ENCODE assay signal across 21 mouse cellular contexts in the genomic region with DNA sequence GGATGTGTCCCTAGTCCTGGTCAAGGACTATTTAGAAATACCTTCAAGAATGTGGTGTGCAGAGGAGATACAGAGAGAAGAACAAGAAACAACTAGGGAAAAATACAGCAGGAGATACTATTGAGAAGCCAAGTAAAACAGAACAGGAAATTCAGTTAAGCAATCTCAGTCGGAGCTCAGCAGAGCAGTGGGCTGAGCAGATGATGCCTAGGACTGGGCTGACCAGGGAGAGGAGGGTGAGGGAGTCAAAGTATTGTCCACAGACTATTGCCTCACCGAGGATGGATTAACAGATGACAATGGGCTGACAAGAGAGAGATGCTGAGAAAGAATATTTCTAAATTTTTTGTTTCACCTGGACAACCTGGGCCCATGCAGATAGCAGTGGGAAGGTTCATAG.
"Had no signal": no experiment of that assay in that cellular context is flagged by ENCODE, and none has a peak within 500 bp of the region (broad histone marks: within the 10 kb centered on the region; RNA-seq: fewer than 3 reads in every experiment).

No protein-coding gene starts in this region.

- ATAC-seq: hindbrain, embryonic 16.5 days; hindbrain, postnatal 0 days; inflammation-experienced regulatory T-cells, adult 6 months; intestine, embryonic 15.5 days; intestine, embryonic 16.5 days; intestine, postnatal 0 days had no signal

- DNase-seq: heart, postnatal 10 days; heart, postnatal 14 days; heart, postnatal 36 days; heart, postnatal 4 days; kidney, adult 11 months; kidney, adult 18-20 months; kidney, adult 2 months; kidney, adult 8-10 months; kidney, adult 9 months; kidney, postnatal 10 days; kidney, postnatal 14 days; kidney, postnatal 25 days; kidney, postnatal 4 days; layer of hippocampus, adult 9-11 months; layer of hippocampus, postnatal 36 days had no signal
